Mouse (Mus musculus) right cerebral cortex, postnatal 25 days (tissue): ENCODE measurements around the gene Mn1.

Source experiments
- DNase-seq: peaks from one replicate; pipeline ENCODE4 v3.0.0; 2022

Mn1 gene

GRCm38 (mm10) chr5:111434342-111434842 lies 17.2 kb downstream of the Mn1 start:
- no peak for DNase-seq

GRCm38 (mm10) chr5:111436260-111436659 lies 19.1 kb downstream of the Mn1 start:
- no peak for DNase-seq

GRCm38 (mm10) chr5:111437205-111437604 lies 20.0 kb downstream of the Mn1 start:
- DNase-seq: no peak

GRCm38 (mm10) chr5:111438336-111438735 lies 21.2 kb downstream of the Mn1 start:
- no peak for DNase-seq

- no peak for DNase-seq
These were observed 21.7 kb downstream of the Mn1 start for GRCm38 (mm10) chr5:111438821-111439220.

GRCm38 (mm10) chr5:111440264-111440663 lies 23.1 kb downstream of the Mn1 start:
- no peak for DNase-seq

- no peak for DNase-seq
These were observed 25.1 kb downstream of the Mn1 start for GRCm38 (mm10) chr5:111442151-111442871.

- no peak for DNase-seq
These were observed 26.5 kb downstream of the Mn1 start for GRCm38 (mm10) chr5:111443636-111444035.

- DNase-seq: no peak
These were observed 27.2 kb downstream of the Mn1 start for GRCm38 (mm10) chr5:111444361-111444760.

- DNase-seq: no peak
These were observed 29.5 kb downstream of the Mn1 start for GRCm38 (mm10) chr5:111446652-111447051.

- DNase-seq: peak; percentile 71
These were observed 32.5 kb downstream of the Mn1 start for GRCm38 (mm10) chr5:111449700-111450099.

- DNase-seq: no peak
These were observed 37.1 kb downstream of the Mn1 start for GRCm38 (mm10) chr5:111454240-111454639.

GRCm38 (mm10) chr5:111454876-111455275 lies 37.7 kb downstream of the Mn1 start:
- no peak for DNase-seq

GRCm38 (mm10) chr5:111458675-111459074 lies 41.5 kb downstream of the Mn1 start:
- no peak for DNase-seq

- no peak for DNase-seq
These were observed 48.7 kb downstream of the Mn1 start for GRCm38 (mm10) chr5:111465811-111466299.

- DNase-seq: no peak
These were observed 49.3 kb downstream of the Mn1 start for GRCm38 (mm10) chr5:111466429-111466828.

- DNase-seq: no peak
These were observed 50.5 kb downstream of the Mn1 start for GRCm38 (mm10) chr5:111467699-111468098.

- DNase-seq: no peak
These were observed 52.2 kb downstream of the Mn1 start for GRCm38 (mm10) chr5:111469195-111469882.

GRCm38 (mm10) chr5:111470875-111471274 lies 53.7 kb downstream of the Mn1 start:
- DNase-seq: no peak

GRCm38 (mm10) chr5:111473425-111473824 lies 56.3 kb downstream of the Mn1 start:
- peak; percentile 79 for DNase-seq

GRCm38 (mm10) chr5:111475721-111476120 lies 58.6 kb downstream of the Mn1 start:
- DNase-seq: no peak

- no peak for DNase-seq
These were observed 59.0 kb downstream of the Mn1 start for GRCm38 (mm10) chr5:111476141-111476540.

- no peak for DNase-seq
These were observed 68.7 kb downstream of the Mn1 start for GRCm38 (mm10) chr5:111485907-111486306.

GRCm38 (mm10) chr5:111489022-111489616 lies 72.0 kb downstream of the Mn1 start:
- no peak for DNase-seq
